8 mouse cellular contexts compared by ENCODE assay signal in genomic region chrX:134601380-134602120, GRCm38 (mm10). TPM values are rescaled to one million over a fixed set of nuclear protein-coding genes. Genes with fewer than 3 reads are reported as not detected.
A peak's percentile ranks its signal among the peaks of the same experiment; 100 is the strongest.
DNase-seq lines count a peak whose midpoint lies in the region; TF ChIP-seq lines count a peak whose summit lies in the region.

No protein-coding gene starts in this region.

- peak overlapping the region; percentile 94 for H3K27ac ChIP-seq in spleen, adult 2 months (ENCODE audit: insufficient read depth, low read length)
- H3K27ac ChIP-seq in hindbrain, embryonic 10.5 days: peak overlapping the region; percentile 92

- peak overlapping the region; percentile 72 for H3K4me3 ChIP-seq in spleen, adult 2 months (ENCODE audit: extremely low read depth, insufficient read depth, insufficient read length)
- peak overlapping the region; percentile 61 for H3K4me3 ChIP-seq in hindbrain, embryonic 10.5 days
- H3K4me3 ChIP-seq in megakaryocyte, embryonic 14.5 days (replicated peaks): peak overlapping the region; percentile 93

- DNase-seq in embryo, embryonic 10 days (ENCODE audit: low spot score): peak; percentile 38
- no peak for DNase-seq in embryo, embryonic 9.5 days (ENCODE audit: extremely low spot score)
- DNase-seq in spleen, adult 2 months (ENCODE audit: low read depth in 1 of 2, low spot score in 2 of 2): peak in 1 of 2 experiments; percentile 23
- no peak for DNase-seq in spleen, postnatal 10 days (ENCODE audit: low spot score in 2 of 2)
- DNase-seq in hindbrain, embryonic 10.5 days (ENCODE audit: low spot score): no peak
- DNase-seq in ovary, postnatal 10 days (ENCODE audit: low spot score): no peak
- DNase-seq in right cerebral cortex, postnatal 25 days: no peak

- H3K4me1 ChIP-seq in spleen, adult 2 months (ENCODE audit: control insufficient read depth, insufficient read depth, insufficient read length): no peaks in the 10 kb centered on the region; the same call in 1 of the 2 replicates
- H3K4me1 ChIP-seq in hindbrain, embryonic 10.5 days (replicated peaks): peaks cover 23% of the 10 kb centered on the region; the same call in 1 of the 2 replicates
- peaks cover 15% of the 10 kb centered on the region; the same call in 1 of the 2 replicates for H3K4me1 ChIP-seq in megakaryocyte, embryonic 14.5 days

- no peak for TF ChIP-seq POLR2A in spleen, adult 2 months (IDR thresholded peaks at IDR 0.05; ENCODE audit: low read depth, low read length)

- TF ChIP-seq CTCF in spleen, adult 2 months (IDR thresholded peaks at IDR 0.05; ENCODE audit: extremely low read depth, insufficient read depth, insufficient read length, insufficient replicate concordance): no peak

- H3K9me3 ChIP-seq in hindbrain, embryonic 10.5 days: no peaks in the 10 kb centered on the region
- H3K9me3 ChIP-seq in megakaryocyte, embryonic 14.5 days: no peaks in the 10 kb centered on the region

- WGBS in spleen, adult 2 months: 22% methylated on average over 42 of the region's 43 CpGs
- WGBS in hindbrain, embryonic 10.5 days: 19% methylated on average over 43 of the region's 43 CpGs

- no peaks in the 10 kb centered on the region for H3K36me3 ChIP-seq in spleen, adult 2 months (ENCODE audit: control insufficient read depth, insufficient read depth, low read length)
- H3K36me3 ChIP-seq in hindbrain, embryonic 10.5 days: peaks cover 11% of the 10 kb centered on the region; the same call in 1 of the 2 replicates
- H3K36me3 ChIP-seq in megakaryocyte, embryonic 14.5 days (replicated peaks; ENCODE audit: low read length): peaks cover 11% of the 10 kb centered on the region

- no peaks in the 10 kb centered on the region for H3K27me3 ChIP-seq in spleen, adult 2 months (ENCODE audit: control insufficient read depth, insufficient read depth, low read length)
- H3K27me3 ChIP-seq in hindbrain, embryonic 10.5 days (ENCODE audit: insufficient read depth, poor library complexity, severe bottlenecking): no peaks in the 10 kb centered on the region
- no peaks in the 10 kb centered on the region for H3K27me3 ChIP-seq in megakaryocyte, embryonic 14.5 days (replicated peaks)

RNA-seq across cellular contexts. Expression of gene Hnrnph2, which starts 0.6 kb away (rescaled TPM):
- 6.1 and 6.3 TPM in 2 replicates for polyA plus RNA-seq in spleen, adult 2 months (2012; rRNA removed)
- 164 and 210 TPM in 2 replicates for polyA plus RNA-seq in hindbrain, embryonic 10.5 days (2016; fragmentation: Nextera tagmentation; extraction: Ambion mirVana)
- polyA plus RNA-seq in megakaryocyte, embryonic 14.5 days (2012; ENCODE audit: insufficient read depth, low replicate concordance): 1.9 and 11.7 TPM in 2 replicates

RNA-seq across cellular contexts. Expression of gene Gla, which starts 0.6 kb away (rescaled TPM):
- 0.66 and 0.96 TPM in 2 replicates for polyA plus RNA-seq in spleen, adult 2 months (2012; rRNA removed)
- polyA plus RNA-seq in hindbrain, embryonic 10.5 days (2016; fragmentation: Nextera tagmentation; extraction: Ambion mirVana): 4.9 and 6.2 TPM in 2 replicates
- polyA plus RNA-seq in megakaryocyte, embryonic 14.5 days (2012; ENCODE audit: insufficient read depth, low replicate concordance): 1.5 TPM in 1 of 2 replicates, not detected in the other

RNA-seq across cellular contexts. Expression of gene Rpl36a, which starts 16.1 kb away (rescaled TPM):
- polyA plus RNA-seq in spleen, adult 2 months (2012; rRNA removed): 89.6 and 117 TPM in 2 replicates
- polyA plus RNA-seq in hindbrain, embryonic 10.5 days (2016; fragmentation: Nextera tagmentation; extraction: Ambion mirVana): 271 and 325 TPM in 2 replicates
- 18.7 and 134 TPM in 2 replicates for polyA plus RNA-seq in megakaryocyte, embryonic 14.5 days (2012; ENCODE audit: insufficient read depth, low replicate concordance)

RNA-seq across cellular contexts. Expression of gene Btk, which starts 18.2 kb away (rescaled TPM):
- 12.5 and 14.4 TPM in 2 replicates for polyA plus RNA-seq in spleen, adult 2 months (2012; rRNA removed)
- polyA plus RNA-seq in hindbrain, embryonic 10.5 days (2016; fragmentation: Nextera tagmentation; extraction: Ambion mirVana): 1.2 and 2.2 TPM in 2 replicates
- polyA plus RNA-seq in megakaryocyte, embryonic 14.5 days (2012; ENCODE audit: insufficient read depth, low replicate concordance): 24.4 TPM in 1 of 2 replicates, not detected in the other

RNA-seq across cellular contexts. Expression of gene Timm8a1, which starts 59.9 kb away (rescaled TPM):
- 0.60 and 0.62 TPM in 2 replicates for polyA plus RNA-seq in spleen, adult 2 months (2012; rRNA removed)
- 70.6 and 100 TPM in 2 replicates for polyA plus RNA-seq in hindbrain, embryonic 10.5 days (2016; fragmentation: Nextera tagmentation; extraction: Ambion mirVana)
- polyA plus RNA-seq in megakaryocyte, embryonic 14.5 days (2012; ENCODE audit: insufficient read depth, low replicate concordance): 4.0 TPM in 1 of 2 replicates, not detected in the other

Comparison
In these comparisons a context has a peak if more than half of its experiments do, and no peak if none do; other contexts are left out.
1. RNA of gene Hnrnph2, which starts 0.6 kb away (polyA plus RNA-seq): 164 to 210 TPM in hindbrain, embryonic 10.5 days; 1.9 to 11.7 TPM in megakaryocyte, embryonic 14.5 days and 6.1 to 6.3 TPM in spleen, adult 2 months; every median in the first group is over 10 times any median in the second.
2. Peak in every context shown above with its lines, with median percentiles within 50 percentile points of each other: H3K4me3 ChIP-seq.